Mouse (Mus musculus) embryo, embryonic 10.5 days (tissue): ENCODE measurements at regions not wholly inside any gene's neighbourhood (a gene's known extent, or its start where the extent isn't known, plus 50 kb on each side); places are given as distances from the start of the nearest gene placed in this dataset.

Experiments used
- DNase-seq: peaks from one replicate; pipeline ENCODE4 v3.0.0-alpha.2; 2015; ENCODE audit warnings: low spot score

GRCm38 (mm10) chr11:65363846-65364245, 94.1 kb upstream of the Myocd start:
- DNase-seq: no peak

- no peak for DNase-seq
These were observed 90.9 kb upstream of the Myocd start for GRCm38 (mm10) chr11:65360729-65361128.

GRCm38 (mm10) chr11:65358908-65359307, 89.1 kb upstream of the Myocd start:
- DNase-seq: no peak

- no peak for DNase-seq
These were observed 82.7 kb upstream of the Myocd start for GRCm38 (mm10) chr11:65352516-65352915.

GRCm38 (mm10) chr11:65349013-65349412, 79.2 kb upstream of the Myocd start:
- peak; percentile 17 for DNase-seq

GRCm38 (mm10) chr11:65341683-65342440, 72.1 kb upstream of the Myocd start:
- DNase-seq: peak; percentile 27

GRCm38 (mm10) chr11:65334286-65334685, 64.5 kb upstream of the Myocd start:
- DNase-seq: no peak

GRCm38 (mm10) chr11:65333101-65333500, 63.3 kb upstream of the Myocd start:
- no peak for DNase-seq

GRCm38 (mm10) chr11:65322877-65323440, 53.2 kb upstream of the Myocd start:
- no peak for DNase-seq
